Mouse (Mus musculus): ENCODE measurements around the gene Naip5.
"Not testable (repeated sequence)": the region's sequence is repeated elsewhere in the genome, so short reads cannot be mapped to it uniquely, and the experiment has no call there.

DNA sequence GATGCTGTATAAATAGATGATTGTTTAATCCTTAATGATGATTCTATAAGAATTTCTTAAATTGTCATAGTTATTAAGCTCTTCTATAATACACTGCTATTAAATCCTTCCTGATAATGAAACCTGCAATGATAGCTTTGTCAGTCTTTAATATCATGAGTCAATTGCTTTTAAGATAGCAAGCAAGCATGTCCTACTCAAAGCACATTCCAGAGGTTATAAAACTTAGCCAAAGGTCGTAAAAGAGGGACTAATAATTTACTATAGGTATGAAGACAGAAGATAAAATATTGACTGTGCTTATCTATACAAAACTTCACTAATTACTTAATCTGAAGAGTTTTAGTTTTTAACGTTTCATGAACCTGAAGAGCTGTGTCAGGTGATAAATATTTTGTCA, 10.9 kb upstream of the Naip5 start:
- not testable (repeated sequence) for TF ChIP-seq CTCF (IDR thresholded peaks at IDR 0.05; ENCODE audit: low read depth, low read length); TAL1 (conservative IDR thresholded peaks at IDR 0.05; ENCODE audit: low read depth, low read length); GATA1 (IDR thresholded peaks at IDR 0.05; ENCODE audit: borderline replicate concordance, low read length); POLR2AphosphoS5 (IDR thresholded peaks at IDR 0.05; ENCODE audit: insufficient replicate concordance, low read depth, low read length); GATA2 (IDR thresholded peaks at IDR 0.05; ENCODE audit: borderline replicate concordance, low read depth, low read length)

Measured in G1E (cell line).